Mouse (Mus musculus) ES-E14 (cell line): ENCODE measurements around the gene Faim.

Experiments
- CHD2 ChIP-seq: IDR thresholded peaks from 2 replicates; pipeline ENCODE4 v1.6.1; 2014; ENCODE audit warnings: mild to moderate bottlenecking, low read depth, low read length, inconsistent platforms
- HCFC1 ChIP-seq: IDR thresholded peaks from 2 replicates; pipeline ENCODE4 v1.6.1; 2012; ENCODE audit warnings: low read length, inconsistent platforms, borderline replicate concordance; ENCODE audit not compliant: insufficient read depth
- ZC3H11A ChIP-seq: IDR thresholded peaks from 2 replicates; pipeline ENCODE4 v1.6.1; 2012; ENCODE audit warnings: low read depth, mild to moderate bottlenecking, inconsistent platforms, low read length, borderline replicate concordance
- ZNF384 ChIP-seq: IDR thresholded peaks from 2 replicates; pipeline ENCODE4 v1.6.1; 2012; ENCODE audit warnings: low read depth, low read length, inconsistent platforms

- no peak for TF ChIP-seq ZC3H11A
- no peak for TF ChIP-seq HCFC1
- TF ChIP-seq CHD2, result no peak
- TF ChIP-seq ZNF384, result no peak
Observed at GRCm38 (mm10) chr9:99048724-99049250, 62.6 kb downstream of the Faim start.
